Mouse (Mus musculus): ENCODE data around the gene Acadsb. TPM values are rescaled to one million over a fixed set of nuclear protein-coding genes. Genes with fewer than 3 reads are reported as not detected.

Gene Acadsb
- 80.8 TPM for polyA plus RNA-seq (2017; shearing (Covaris generic))

DNA sequence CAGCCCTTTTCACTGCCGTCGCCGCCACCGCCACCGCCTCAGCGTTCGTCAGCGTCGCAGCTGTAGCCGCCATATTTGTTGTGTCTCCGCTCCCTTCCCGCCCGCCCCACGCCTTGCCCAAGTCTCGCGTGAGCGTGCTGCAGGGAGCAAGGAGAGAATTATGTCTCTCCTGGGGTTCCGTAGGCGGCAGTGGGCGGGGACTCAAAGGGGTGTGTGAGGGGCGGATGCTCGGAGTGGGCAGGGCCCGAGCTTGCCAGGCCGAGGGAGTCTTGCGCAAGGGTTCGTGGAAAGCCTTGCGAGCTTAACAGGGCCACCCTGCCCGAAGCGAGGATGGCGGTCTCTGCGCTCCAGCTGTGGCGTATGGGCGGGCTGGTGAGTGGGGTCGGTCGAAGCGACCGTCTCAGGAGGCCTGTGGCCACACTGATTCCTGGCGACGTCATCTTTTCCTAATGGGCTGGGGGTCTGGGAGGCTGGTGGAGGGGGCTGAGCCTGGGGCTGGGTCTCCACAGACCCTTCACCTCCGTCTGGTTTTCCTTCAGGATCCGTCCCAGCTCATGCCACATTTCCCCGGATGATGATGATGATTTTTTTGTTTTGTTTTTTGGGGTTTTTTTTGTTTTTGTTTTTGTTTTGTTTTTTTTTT is at the start of gene Acadsb, which contains the start of gene Ikzf5:
TSS of gene Acadsb (plus strand) at position 186 of the 643 bp plus-strand sequence.
TSS of gene Ikzf5 (minus strand) at position 106 of the 643 bp plus-strand sequence.

DNA sequence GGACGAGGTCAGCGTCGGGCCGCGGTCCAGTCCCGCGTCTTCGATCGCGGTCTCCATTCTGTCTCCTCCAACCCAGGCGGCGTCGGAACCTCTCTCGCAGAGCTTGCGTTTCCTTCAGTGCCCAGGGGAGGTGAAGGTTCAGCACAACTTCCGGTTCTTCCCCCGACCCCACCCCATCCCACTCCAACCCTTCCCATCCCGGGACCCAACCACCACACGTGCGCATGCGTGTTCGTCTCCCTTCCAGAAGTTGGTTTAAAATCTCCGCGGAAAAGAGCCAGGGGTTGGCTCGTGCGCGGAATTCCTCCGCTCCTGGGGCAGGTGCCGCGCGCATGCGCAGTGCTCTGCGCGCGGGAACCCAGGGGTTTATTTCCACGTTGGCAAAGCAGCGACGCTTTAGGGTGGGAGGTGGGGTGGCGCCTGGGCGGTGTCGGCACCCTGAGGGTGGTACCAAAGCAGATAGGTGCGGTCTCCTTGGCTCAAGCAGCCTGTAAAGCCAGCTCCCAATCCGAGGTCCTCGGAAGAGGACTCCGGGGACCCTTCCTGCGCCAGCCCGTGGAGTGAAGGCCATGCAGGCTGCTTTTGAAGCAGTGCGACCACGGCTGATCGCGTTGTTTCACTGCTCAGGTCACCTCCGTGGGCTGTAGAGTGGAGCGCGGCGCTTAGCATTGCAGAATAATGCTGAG is 47.6 kb upstream of the Acadsb start, which contains the start of gene 2310057M21Rik:
TSS of gene 2310057M21Rik (minus strand) at position 145 of the 686 bp plus-strand sequence.

DNA sequence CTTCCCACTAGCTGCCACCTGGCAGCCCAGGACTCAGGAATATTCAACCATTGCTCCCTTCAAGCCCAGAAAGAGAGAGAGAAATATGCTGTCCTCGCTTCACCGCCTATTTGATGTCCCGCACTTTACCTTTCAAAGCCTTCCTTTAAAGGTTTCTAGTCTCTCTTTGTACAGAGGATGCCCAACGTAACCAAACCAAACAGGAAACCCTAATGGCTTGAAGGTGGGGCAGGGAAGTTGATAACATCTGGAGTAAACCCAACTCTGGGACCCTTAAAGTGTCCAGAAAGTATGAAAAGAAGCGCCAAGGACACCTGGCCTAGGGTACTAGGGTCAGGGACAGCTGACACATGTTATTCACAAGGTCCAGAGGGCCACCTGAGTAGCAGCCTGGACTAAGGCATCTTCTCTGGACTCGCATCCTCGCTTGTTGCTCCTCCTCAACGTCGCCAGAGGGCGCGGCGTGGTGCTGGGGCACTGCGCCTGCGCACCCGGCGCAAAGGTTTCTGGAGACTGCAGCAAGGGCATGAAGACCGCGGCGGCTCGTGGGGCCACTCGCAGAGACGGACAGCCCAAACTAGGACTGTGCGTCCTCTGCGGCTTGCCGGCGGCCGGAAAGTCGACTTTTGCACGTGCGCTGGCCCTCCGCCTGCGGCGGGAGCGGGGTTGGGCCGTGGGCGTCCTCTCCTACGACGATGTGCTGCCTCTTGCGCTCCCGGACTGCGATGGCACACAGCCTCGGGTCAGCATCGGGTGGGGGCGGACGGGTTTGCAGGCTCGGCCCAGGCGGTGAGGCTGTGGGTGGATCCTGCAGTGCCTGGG is 39.5 kb upstream of the Acadsb start, which contains the start of gene Pstk:
TSS of gene Pstk (plus strand) at position 494 of the 822 bp plus-strand sequence.

Other genes with a start within 250 kb of the Acadsb start
- gene 5430419D17Rik, start 236.2 kb upstream of the Acadsb start, polyA plus RNA-seq (2017; shearing (Covaris generic)), result not detected
- not detected for gene Cuzd1, start 88.3 kb upstream of the Acadsb start, polyA plus RNA-seq (2017; shearing (Covaris generic))
- gene Fam24b, start 81.1 kb upstream of the Acadsb start, polyA plus RNA-seq (2017; shearing (Covaris generic)), result not detected
- not detected for gene Fam24a, start 76.7 kb upstream of the Acadsb start, polyA plus RNA-seq (2017; shearing (Covaris generic))
- gene 2310057M21Rik, start 47.8 kb upstream of the Acadsb start, polyA plus RNA-seq (2017; shearing (Covaris generic)), result 28.3 TPM
- 53.2 TPM for gene Pstk, start 39.5 kb upstream of the Acadsb start, polyA plus RNA-seq (2017; shearing (Covaris generic))
- 29.9 TPM for gene Ikzf5, start 80 bp upstream of the Acadsb start, polyA plus RNA-seq (2017; shearing (Covaris generic))
- gene Hmx3, start 132.3 kb downstream of the Acadsb start, polyA plus RNA-seq (2017; shearing (Covaris generic)), result not detected
- gene Hmx2, start 138.2 kb downstream of the Acadsb start, polyA plus RNA-seq (2017; shearing (Covaris generic)), result not detected
- gene Bub3, start 149.6 kb downstream of the Acadsb start, polyA plus RNA-seq (2017; shearing (Covaris generic)), result 179 TPM